Comparison of ENCODE assay signal across 22 mouse cellular contexts in the genomic region with DNA sequence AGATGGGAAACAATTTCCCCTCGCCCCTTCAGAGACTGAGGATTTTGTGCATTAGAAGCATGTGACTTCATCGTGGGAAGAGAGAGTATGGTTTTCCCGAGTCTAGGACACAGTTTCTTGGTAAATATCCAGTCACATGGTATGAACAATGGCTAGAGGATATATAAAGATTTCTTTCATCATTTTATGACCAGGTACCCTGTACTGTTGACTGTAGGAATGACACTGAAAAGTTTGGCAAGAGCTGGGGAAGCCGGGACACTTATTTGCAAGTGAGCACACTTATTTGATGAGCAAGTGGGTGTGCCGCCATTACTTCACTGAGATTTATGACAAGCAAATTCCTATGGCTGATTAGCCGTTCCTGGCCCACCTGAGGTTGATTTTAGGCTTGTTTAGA. TPM values are rescaled to one million over a fixed set of nuclear protein-coding genes. Genes with fewer than 3 reads are reported as not detected.
DNase-seq lines count a peak whose midpoint lies in the region; ATAC-seq and TF ChIP-seq lines count a peak whose summit lies in the region.
"Had no signal": no experiment of that assay in that cellular context is flagged by ENCODE, and none has a peak within 500 bp of the region (broad histone marks: within the 10 kb centered on the region; RNA-seq: fewer than 3 reads in every experiment).

No protein-coding gene starts in this region.

- no peak overlapping the region for H3K27ac ChIP-seq in intestine, embryonic 15.5 days
- no peak overlapping the region for H3K27ac ChIP-seq in intestine, embryonic 16.5 days (ENCODE audit: low read length)
- H3K27ac ChIP-seq in intestine, postnatal 0 days (ENCODE audit: low read depth, low read length): no peak overlapping the region
- H3K27ac ChIP-seq in liver, postnatal 0 days (ENCODE audit: low read depth): no peak overlapping the region
- no peak overlapping the region for H3K27ac ChIP-seq in forebrain, embryonic 15.5 days (replicated peaks)

- H3K4me3 ChIP-seq in intestine, embryonic 15.5 days (replicated peaks): no peak overlapping the region
- H3K4me3 ChIP-seq in intestine, embryonic 16.5 days (ENCODE audit: low read length): no peak overlapping the region
- H3K4me3 ChIP-seq in intestine, postnatal 0 days (ENCODE audit: low read depth, low read length): no peak overlapping the region
- no peak overlapping the region for H3K4me3 ChIP-seq in liver, postnatal 0 days (ENCODE audit: low read depth, low read length)
- H3K4me3 ChIP-seq in forebrain, embryonic 15.5 days: no peak overlapping the region

- no peak overlapping the region for H3K4me2 ChIP-seq in intestine, embryonic 15.5 days (replicated peaks)
- no peak overlapping the region for H3K4me2 ChIP-seq in intestine, embryonic 16.5 days (ENCODE audit: low read depth, low read length)
- H3K4me2 ChIP-seq in intestine, postnatal 0 days (replicated peaks; ENCODE audit: low read depth): no peak overlapping the region
- H3K4me2 ChIP-seq in liver, postnatal 0 days (ENCODE audit: low read depth, low read length): no peak overlapping the region
- H3K4me2 ChIP-seq in forebrain, embryonic 15.5 days (replicated peaks): no peak overlapping the region

- no peak for TF ChIP-seq EP300 in liver, postnatal 0 days (IDR thresholded peaks at IDR 0.05; ENCODE audit: low read depth)

- TF ChIP-seq CTCF in intestine, postnatal 0 days (IDR thresholded peaks at IDR 0.05; ENCODE audit: low read depth): no peak
- no peak for TF ChIP-seq CTCF in liver, postnatal 0 days (IDR thresholded peaks at IDR 0.05; ENCODE audit: low read depth)

- H3K36me3 ChIP-seq in intestine, embryonic 15.5 days: no peaks in the 10 kb centered on the region
- no peaks in the 10 kb centered on the region for H3K36me3 ChIP-seq in intestine, embryonic 16.5 days (ENCODE audit: control insufficient read depth, insufficient read depth, low read length)
- H3K36me3 ChIP-seq in intestine, postnatal 0 days (ENCODE audit: control insufficient read depth, insufficient read depth): no peaks in the 10 kb centered on the region
- H3K36me3 ChIP-seq in liver, postnatal 0 days (replicated peaks; ENCODE audit: insufficient read depth, low read length): no peaks in the 10 kb centered on the region
- no peaks in the 10 kb centered on the region for H3K36me3 ChIP-seq in forebrain, embryonic 15.5 days
- H3K36me3 ChIP-seq: G1E had no signal

- H3K9ac ChIP-seq in intestine, embryonic 15.5 days: no peak overlapping the region
- no peak overlapping the region for H3K9ac ChIP-seq in intestine, embryonic 16.5 days (ENCODE audit: low read depth, low read length)
- H3K9ac ChIP-seq in intestine, postnatal 0 days (ENCODE audit: low read depth, low read length): no peak overlapping the region
- no peak overlapping the region for H3K9ac ChIP-seq in liver, postnatal 0 days (replicated peaks)
- no peak overlapping the region for H3K9ac ChIP-seq in forebrain, embryonic 15.5 days (replicated peaks)

- DNase-seq in fat pad, adult 2 months (ENCODE audit: extremely low read depth, low read depth, low spot score): peak; percentile 25
- no peak for DNase-seq in ovary, postnatal 36 days (ENCODE audit: low spot score)
- no peak for DNase-seq in liver, postnatal 0 days
- DNase-seq: adrenal gland, adult 2 months; adrenal gland, adult 8-10 months; adrenal gland, postnatal 10 days; adrenal gland, postnatal 14 days; adrenal gland, postnatal 25 days; adrenal gland, postnatal 36 days; B cell, adult 2 months; cerebellum, adult 11 months; cerebellum, adult 11-12 months had no signal

- H3K27me3 ChIP-seq in intestine, embryonic 15.5 days (replicated peaks): no peaks in the 10 kb centered on the region
- H3K27me3 ChIP-seq in intestine, embryonic 16.5 days (replicated peaks; ENCODE audit: control insufficient read depth, insufficient read depth, low read length): no peaks in the 10 kb centered on the region
- H3K27me3 ChIP-seq in intestine, postnatal 0 days (replicated peaks; ENCODE audit: control insufficient read depth, insufficient read depth, low read length): no peaks in the 10 kb centered on the region
- H3K27me3 ChIP-seq in liver, postnatal 0 days (ENCODE audit: insufficient read depth, low read length): no peaks in the 10 kb centered on the region
- no peaks in the 10 kb centered on the region for H3K27me3 ChIP-seq in forebrain, embryonic 15.5 days
- H3K27me3 ChIP-seq: CH12.LX, Patski had no signal

- peak; percentile 84 for ATAC-seq in intestine, embryonic 15.5 days
- ATAC-seq in intestine, embryonic 16.5 days: peak; percentile 77; the same call in 1 of the 2 replicates
- ATAC-seq in intestine, postnatal 0 days: peak; percentile 56
- no peak for ATAC-seq in liver, postnatal 0 days
- ATAC-seq in forebrain, embryonic 15.5 days (replicated peaks): no peak
- ATAC-seq in frontal cortex, adult (ENCODE audit: low TSS enrichment): no peak
- ATAC-seq: activated CD4-positive, CD25-positive, alpha-beta regulatory T cell, adult 4 months; CD4-positive, CD25-positive, alpha-beta regulatory T cell, adult 4 months; Patski had no signal

- H3K4me1 ChIP-seq in intestine, embryonic 15.5 days (replicated peaks): no peaks in the 10 kb centered on the region
- no peaks in the 10 kb centered on the region for H3K4me1 ChIP-seq in intestine, embryonic 16.5 days (ENCODE audit: control insufficient read depth, insufficient read depth, low read length)
- H3K4me1 ChIP-seq in intestine, postnatal 0 days (replicated peaks; ENCODE audit: control insufficient read depth, insufficient read depth, low read length): no peaks in the 10 kb centered on the region
- no peaks in the 10 kb centered on the region; the same call in 1 of the 2 replicates for H3K4me1 ChIP-seq in liver, postnatal 0 days (ENCODE audit: insufficient read depth)
- H3K4me1 ChIP-seq in forebrain, embryonic 15.5 days: no peaks in the 10 kb centered on the region

- 57% methylated on average over 6 of the region's 6 CpGs for WGBS in intestine, embryonic 15.5 days
- 57% methylated on average over 6 of the region's 6 CpGs for WGBS in intestine, embryonic 16.5 days
- 48% methylated on average over 6 of the region's 6 CpGs for WGBS in intestine, postnatal 0 days
- WGBS in liver, postnatal 0 days (ENCODE audit: insufficient replicate concordance): 73% methylated on average over 6 of the region's 6 CpGs
- WGBS in forebrain, embryonic 15.5 days: 90% methylated on average over 6 of the region's 6 CpGs

- H3K9me3 ChIP-seq in intestine, embryonic 15.5 days: no peaks in the 10 kb centered on the region
- H3K9me3 ChIP-seq in intestine, embryonic 16.5 days (ENCODE audit: control insufficient read depth, low read length): no peaks in the 10 kb centered on the region
- H3K9me3 ChIP-seq in intestine, postnatal 0 days (ENCODE audit: control insufficient read depth): no peaks in the 10 kb centered on the region
- H3K9me3 ChIP-seq in liver, postnatal 0 days (ENCODE audit: low read length): no peaks in the 10 kb centered on the region
- H3K9me3 ChIP-seq in forebrain, embryonic 15.5 days: no peaks in the 10 kb centered on the region
- H3K9me3 ChIP-seq: G1E had no signal

RNA-seq across cellular contexts. Expression of a gene that starts 40.6 kb away (rescaled TPM):
- 5.4 and 6.9 TPM in 2 replicates for polyA plus RNA-seq in intestine, embryonic 15.5 days (2015; fragmentation: Nextera tagmentation; extraction: Ambion mirVana)
- 5.7 and 6.3 TPM in 2 replicates for polyA plus RNA-seq in intestine, embryonic 16.5 days (2015; fragmentation: Nextera tagmentation; extraction: Ambion mirVana)
- polyA plus RNA-seq in intestine, postnatal 0 days (2015; fragmentation: Nextera tagmentation; extraction: Ambion mirVana): 4.4 and 4.8 TPM in 2 replicates
- 0.50 and 0.66 TPM in 2 replicates for polyA plus RNA-seq in liver, postnatal 0 days (2015; fragmentation: Nextera tagmentation; extraction: Ambion mirVana)
- 1.4 TPM in 2 replicates for polyA plus RNA-seq in forebrain, embryonic 15.5 days (2015; fragmentation: Nextera tagmentation; extraction: Ambion mirVana)
- polyA plus RNA-seq: activated CD4-positive, CD25-positive, alpha-beta regulatory T cell, adult 4 months; CD4-positive, CD25-positive, alpha-beta regulatory T cell, adult 4 months; G1E had no signal

Comparison
In these comparisons a context has a peak if more than half of its experiments do, and no peak if none do; other contexts are left out.
1. ATAC-seq: peak in intestine, embryonic 15.5 days (single experiment), intestine, embryonic 16.5 days (single experiment) and intestine, postnatal 0 days (single experiment); none in liver, postnatal 0 days (single experiment), forebrain, embryonic 15.5 days (single experiment) and frontal cortex, adult (single experiment).